Mouse (Mus musculus) heart, embryonic 12.5 days (tissue): Measurements from ENCODE around the gene Gm5861. TPM values are rescaled to one million over a fixed set of nuclear protein-coding genes. Genes with fewer than 3 reads are reported as not detected.
"Not testable (repeated sequence)": the region's sequence is repeated elsewhere in the genome, so short reads cannot be mapped to it uniquely, and the experiment has no call there.

Experiments
- ATAC-seq: fragments of 200-750 bp; cut with Nextera tagmentation; 2 replicates; pipeline ENCODE4 v1.8.0; 2017; ENCODE audit warnings: moderate TSS enrichment, moderate library complexity; ENCODE audit not compliant: insufficient number of reproducible peaks, low FRiP score
- H3K27ac ChIP-seq: fragments of 300-500 bp; sonication (generic); 2 replicates; pipeline ENCODE4 v1.5.1; 2016; ENCODE audit warnings: mild to moderate bottlenecking, moderate library complexity; ENCODE audit not compliant: poor library complexity, severe bottlenecking
- H3K27me3 ChIP-seq: fragments of 300-500 bp; sonication (generic); replicated peaks from 2 replicates; pipeline ENCODE4 v1.6.1; 2016; ENCODE audit warnings: mild to moderate bottlenecking, moderate library complexity
- H3K36me3 ChIP-seq: fragments of 300-500 bp; sonication (generic); 2 replicates; pipeline ENCODE4 v1.6.1; 2016; ENCODE audit warnings: mild to moderate bottlenecking, moderate library complexity
- H3K4me1 ChIP-seq: fragments of 300-500 bp; sonication (generic); replicated peaks from 2 replicates; pipeline ENCODE4 v1.6.1; 2016; ENCODE audit warnings: mild to moderate bottlenecking
- H3K4me2 ChIP-seq: fragments of 300-500 bp; sonication (generic); 2 replicates; pipeline ENCODE4 v1.6.1; 2016; ENCODE audit warnings: mild to moderate bottlenecking, moderate library complexity
- H3K4me3 ChIP-seq: fragments of 300-500 bp; sonication (generic); 2 replicates; pipeline ENCODE4 v1.5.1; 2016; ENCODE audit warnings: mild to moderate bottlenecking
- H3K9ac ChIP-seq: fragments of 300-500 bp; sonication (generic); 2 replicates; pipeline ENCODE4 v1.6.1; 2016; ENCODE audit warnings: mild to moderate bottlenecking, moderate library complexity
- H3K9me3 ChIP-seq: fragments of 300-500 bp; sonication (generic); replicated peaks from 2 replicates; pipeline ENCODE4 v1.6.1; 2016; ENCODE audit warnings: mild to moderate bottlenecking, moderate library complexity
- WGBS: fragments of 180-500 bp; shearing (Covaris S2); methylation state at CpG from one replicate; pipeline ENCODE4 v1.1.7; 2016; 5-methylcytosine and 5-hydroxymethylcytosine counted together
- polyA plus RNA-seq: library from polyadenylated mRNA; unstranded; fragments of >200 nt; fragmentation: Nextera tagmentation; extraction: Ambion mirVana; gene quantifications from 2 replicates; pipeline ENCODE4 v1.2.1, GENCODE M21; 2016

Gm5861 gene
- not detected in 2 replicates for polyA plus RNA-seq

- 58% methylated on average over 3 of the region's 3 CpGs for WGBS
- H3K9ac ChIP-seq, H3K4me1 ChIP-seq, H3K9me3 ChIP-seq, H3K36me3 ChIP-seq, H3K27ac ChIP-seq, ATAC-seq, H3K4me3 ChIP-seq, H3K27me3 ChIP-seq, H3K4me2 ChIP-seq: not testable (repeated sequence)
Measured at GRCm38 (mm10) chr5:11182772-11183171, at the start of gene Gm5861. Gene Gm5861, plus strand, starts transcription at chr5:11183072.

GRCm38 (mm10) chr5:11138031-11138430 lies 44.8 kb upstream of the Gm5861 start:
- H3K9ac ChIP-seq, H3K4me1 ChIP-seq, H3K4me3 ChIP-seq, H3K27ac ChIP-seq, H3K4me2 ChIP-seq, H3K36me3 ChIP-seq, ATAC-seq, H3K9me3 ChIP-seq, H3K27me3 ChIP-seq: not testable (repeated sequence)
- 86% methylated on average over 12 of the region's 12 CpGs for WGBS

Other genes with a start within 250 kb of the Gm5861 start
- gene Gm8871, start 235.3 kb upstream of the Gm5861 start, polyA plus RNA-seq = not detected in 2 replicates
- not detected in 2 replicates for gene Gm8857, start 235.3 kb upstream of the Gm5861 start, polyA plus RNA-seq
- gene Gm8879, start 55.4 kb upstream of the Gm5861 start, polyA plus RNA-seq = not detected in 2 replicates
- gene Gm8890, start 73.0 kb downstream of the Gm5861 start, polyA plus RNA-seq = not detected in 2 replicates
- not detected in 2 replicates for gene Speer1, start 158.4 kb downstream of the Gm5861 start, polyA plus RNA-seq
- gene Gm8897, start 233.3 kb downstream of the Gm5861 start, polyA plus RNA-seq = not detected in 2 replicates